Mouse (Mus musculus) heart, adult 9 months (tissue): ENCODE measurements at regions not wholly inside any gene's neighbourhood (a gene's known extent, or its start where the extent isn't known, plus 50 kb on each side); places are given as distances from the start of the nearest gene placed in this dataset.

Experiments used
- DNase-seq, 2 experiments: peaks; one replicate each; pipeline ENCODE4 v3.0.0; 2022; ENCODE audit warnings: low spot score in 2 of 2

DNA sequence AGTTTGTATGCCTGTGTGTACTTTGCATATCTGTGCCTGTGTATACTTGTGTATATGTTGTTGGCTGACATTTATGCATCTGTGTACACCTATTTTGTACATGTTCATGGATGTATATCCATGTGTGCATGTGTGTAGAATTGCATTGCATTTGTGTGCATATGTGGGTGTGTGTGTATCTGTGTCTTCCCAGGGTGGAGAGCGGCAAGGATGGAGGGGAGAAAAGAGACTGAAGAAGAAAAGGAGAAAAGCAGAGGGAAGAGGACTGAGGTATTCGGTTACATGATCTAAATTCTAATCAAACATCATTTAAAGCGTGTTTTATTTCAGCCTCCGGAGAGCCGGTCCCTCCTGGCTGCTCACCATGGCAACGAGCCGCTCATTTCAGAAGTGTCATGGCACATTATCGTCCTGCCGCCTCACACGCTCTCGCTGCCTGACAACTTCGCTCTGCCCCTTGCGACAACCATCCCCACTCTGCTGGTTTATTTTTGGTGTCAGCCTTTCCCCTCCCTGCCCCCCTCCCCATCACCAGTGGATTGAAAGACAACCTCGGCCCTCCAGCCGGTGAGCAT is 58.6 kb downstream of the Mrm1 start:
- DNase-seq: no peak

DNA sequence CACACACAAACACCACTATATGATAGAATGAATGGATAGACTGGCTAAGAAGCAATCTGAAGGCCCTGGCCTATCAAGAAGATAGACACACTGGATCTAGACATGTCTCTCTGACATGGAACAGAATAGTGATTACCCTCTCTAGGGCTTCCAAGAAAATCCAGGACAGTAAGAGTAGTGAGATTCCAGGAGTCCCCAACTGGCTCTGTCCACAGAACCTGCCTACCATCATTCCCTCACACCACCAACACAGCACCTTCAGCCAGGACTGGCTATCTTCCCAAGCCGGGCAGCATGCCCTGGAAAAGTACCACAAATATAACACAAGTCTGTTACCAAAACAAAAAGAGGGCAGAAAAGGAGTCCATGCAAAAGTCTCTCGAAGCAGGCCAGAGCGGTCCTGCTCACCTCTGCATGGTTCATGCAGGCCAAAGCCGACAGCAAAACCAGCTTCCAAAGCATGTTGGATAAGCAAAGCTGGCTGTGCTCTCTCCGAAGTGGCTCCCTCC is 59.8 kb downstream of the Mrm1 start:
- DNase-seq: peak; percentile 37 to 67

DNA sequence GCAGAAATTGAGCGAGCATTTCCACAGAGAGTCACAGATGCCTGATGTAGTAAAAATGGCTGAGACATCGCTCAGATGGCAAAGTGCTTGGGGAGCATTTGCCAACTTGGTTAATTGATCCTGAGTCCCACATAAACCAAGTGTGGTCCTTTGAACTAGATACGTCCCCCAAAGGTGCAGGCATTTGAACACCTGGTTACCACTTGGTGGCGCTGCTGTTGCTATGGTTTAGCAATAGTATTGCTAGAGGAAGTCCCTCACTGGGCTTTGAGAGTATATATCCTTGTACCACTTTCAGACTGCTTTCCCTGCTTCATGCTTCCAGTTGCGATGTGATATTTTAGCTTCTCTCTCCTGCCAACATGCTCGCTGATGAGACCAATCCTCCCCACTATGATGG is 67.3 kb downstream of the Mrm1 start:
- no peak for DNase-seq

DNA sequence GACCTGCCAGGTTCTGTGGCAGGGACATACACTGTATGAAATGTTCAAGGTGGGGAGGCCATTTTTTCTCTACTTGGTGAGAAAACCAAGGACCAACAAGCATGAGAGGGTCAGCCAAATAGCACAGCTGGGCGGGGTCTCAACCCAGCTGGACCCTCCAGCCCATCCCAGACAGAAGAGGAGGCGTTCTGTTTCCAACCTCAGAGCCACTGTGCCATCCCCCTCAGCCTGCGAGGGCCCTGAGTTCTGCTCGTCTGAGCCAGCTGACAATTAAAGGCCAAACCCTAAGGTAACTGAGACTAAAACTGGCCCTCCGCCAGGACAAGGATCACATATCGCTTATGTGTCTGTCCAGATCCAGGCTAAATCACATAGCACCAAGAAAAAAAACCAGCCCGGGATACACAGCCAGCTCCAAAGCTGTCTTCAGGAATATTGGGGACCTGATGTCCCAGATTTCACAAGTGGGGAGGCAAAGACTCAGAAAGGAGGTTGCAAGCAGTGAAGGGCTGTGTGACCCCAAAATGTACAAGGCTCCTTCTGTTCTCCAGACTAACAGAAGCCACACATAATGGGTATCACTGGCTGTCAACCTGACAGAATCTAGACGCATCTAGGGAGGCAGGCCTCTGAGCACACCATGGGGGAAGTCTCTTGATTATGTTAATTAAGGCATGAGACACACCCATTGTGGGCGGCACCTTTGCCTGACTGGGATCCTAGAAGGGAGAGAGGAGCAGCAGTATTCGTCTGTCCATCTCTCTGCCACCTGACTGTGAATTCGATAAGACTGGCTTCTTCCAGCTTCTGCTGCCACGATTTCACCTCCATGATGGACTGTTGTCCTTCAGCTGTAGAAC is 69.6 kb downstream of the Mrm1 start:
- no peak for DNase-seq

DNA sequence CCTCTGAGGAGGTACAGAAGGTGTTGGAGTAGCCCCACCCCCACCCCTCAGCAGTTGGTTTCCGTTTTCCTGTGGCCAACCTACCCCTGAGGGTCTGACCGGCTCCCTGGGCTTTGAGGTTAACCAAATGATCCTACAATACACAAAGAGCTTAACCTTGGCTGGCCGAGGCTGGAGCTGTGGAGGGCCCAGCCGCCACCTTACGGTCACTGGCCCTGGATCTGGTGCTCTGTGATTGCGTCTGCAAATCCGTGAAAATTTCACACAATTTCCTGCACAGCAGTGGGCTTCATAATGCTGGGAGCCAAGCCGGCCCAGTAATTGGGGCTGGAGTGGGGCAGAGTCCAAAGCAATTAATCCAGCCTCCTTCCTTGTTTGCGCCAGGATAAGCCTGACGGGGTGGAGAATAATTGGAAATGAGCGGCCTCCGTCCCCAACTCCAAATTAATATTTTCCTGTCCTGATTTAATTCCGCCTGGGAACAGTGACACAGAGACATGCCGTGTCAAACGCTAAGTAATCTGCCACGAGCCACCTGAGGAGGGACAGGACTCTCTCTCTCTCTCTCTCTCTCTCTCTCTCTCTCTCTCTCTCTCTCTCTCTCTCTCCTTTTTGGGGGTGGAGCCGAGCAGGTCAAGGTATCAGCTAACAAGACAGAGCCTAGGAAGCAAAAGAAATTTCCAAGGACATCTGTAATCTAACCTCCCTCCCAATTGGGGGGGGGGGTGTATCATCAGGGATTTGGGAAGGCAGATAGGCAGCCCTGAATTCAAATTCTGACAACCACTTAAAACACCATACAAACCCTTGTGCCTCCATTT is 80.3 kb downstream of the Mrm1 start:
- no peak for DNase-seq

GRCm38 (mm10) chr11:84738128-84738527 is 81.2 kb downstream of the Mrm1 start:
- no peak for DNase-seq

- no peak for DNase-seq
Observed at GRCm38 (mm10) chr11:84731890-84732289, 87.4 kb downstream of the Mrm1 start.

GRCm38 (mm10) chr11:84730218-84730617 is 89.1 kb downstream of the Mrm1 start:
- DNase-seq: no peak

DNA sequence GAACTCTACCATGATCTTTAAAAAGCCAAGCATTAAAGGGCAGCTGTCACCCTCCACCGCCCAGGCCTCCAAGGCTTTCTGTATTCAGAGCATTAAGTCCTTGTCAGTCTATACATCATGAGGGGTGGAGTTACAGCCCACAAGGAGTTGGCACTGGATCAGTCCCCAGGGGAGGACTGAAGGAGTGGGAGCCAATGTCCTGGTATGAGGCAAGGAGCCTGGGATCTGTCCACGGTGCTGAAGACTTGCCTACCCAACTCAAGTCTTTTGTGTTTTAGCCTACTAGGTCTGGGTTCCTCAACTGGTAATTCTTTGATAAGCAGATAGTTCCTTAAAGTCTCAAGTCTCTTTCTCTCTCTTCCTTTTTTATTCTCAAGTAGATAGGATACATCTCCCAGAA is 90.1 kb downstream of the Mrm1 start:
- no peak for DNase-seq

DNA sequence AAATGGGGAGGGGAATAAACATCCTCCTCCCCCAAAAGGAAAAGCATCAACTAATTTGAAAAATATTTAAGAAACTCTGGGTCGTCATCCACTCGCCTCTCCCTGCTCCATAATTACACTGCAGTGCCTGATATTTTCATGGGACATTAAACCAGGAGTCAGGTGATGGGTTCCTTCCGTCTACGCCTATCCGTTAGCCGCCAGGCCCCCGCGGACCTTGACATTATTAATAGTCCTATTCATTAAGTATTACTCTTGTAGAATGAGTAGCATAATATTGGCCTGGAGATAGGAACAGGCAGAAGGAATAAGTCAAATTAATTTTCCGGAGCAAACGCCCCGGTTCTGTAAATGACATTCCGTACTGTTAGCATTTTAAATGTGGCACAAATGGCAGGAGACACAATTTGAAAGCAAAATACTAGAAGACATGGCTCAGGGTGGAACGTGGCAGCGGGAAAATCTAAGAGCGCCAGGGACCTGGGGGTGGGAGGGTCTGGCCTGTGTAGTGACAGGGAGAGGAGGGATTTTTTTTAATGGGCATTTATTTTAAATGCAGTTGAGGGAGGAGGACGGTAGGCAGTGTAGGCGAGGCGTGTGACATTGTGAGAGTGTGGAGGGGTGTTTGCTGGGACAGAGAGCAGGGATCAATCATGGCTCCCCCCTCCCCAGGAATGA is 93.2 kb downstream of the Mrm1 start:
- DNase-seq: no peak

DNA sequence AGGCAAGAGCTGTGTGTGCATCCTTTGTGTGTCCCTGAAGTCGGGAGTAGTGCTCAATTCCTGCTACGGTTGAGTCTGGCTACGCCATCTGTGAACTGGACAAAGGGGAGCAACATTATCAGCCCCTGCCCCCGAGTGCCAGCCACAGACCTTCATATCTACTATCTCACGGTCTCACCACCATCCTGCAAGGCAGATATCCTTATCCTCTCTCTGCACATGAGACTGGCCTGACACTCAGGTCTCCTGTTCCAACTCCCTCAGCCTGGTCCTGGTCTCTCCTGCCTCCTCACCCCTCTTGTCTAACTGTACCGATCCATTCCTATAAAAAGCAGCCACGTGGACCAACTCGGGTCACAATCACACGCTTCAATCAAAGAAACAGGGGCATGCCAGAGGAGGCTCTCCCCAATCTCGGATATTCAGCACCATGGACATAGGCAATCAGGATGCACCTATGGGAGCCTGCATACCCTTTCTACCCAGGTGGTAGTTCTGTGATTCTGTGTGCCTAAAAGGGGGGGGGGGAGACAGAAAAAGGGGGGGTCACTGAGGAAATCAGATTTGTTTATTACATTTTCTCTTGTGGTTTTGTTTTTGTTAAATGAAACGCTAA is 94.0 kb downstream of the Mrm1 start:
- DNase-seq: no peak

GRCm38 (mm10) chr11:84724080-84724479 is 95.2 kb downstream of the Mrm1 start:
- DNase-seq: no peak

- no peak for DNase-seq
Observed at GRCm38 (mm10) chr11:84722658-84723201, 96.6 kb downstream of the Mrm1 start.

DNA sequence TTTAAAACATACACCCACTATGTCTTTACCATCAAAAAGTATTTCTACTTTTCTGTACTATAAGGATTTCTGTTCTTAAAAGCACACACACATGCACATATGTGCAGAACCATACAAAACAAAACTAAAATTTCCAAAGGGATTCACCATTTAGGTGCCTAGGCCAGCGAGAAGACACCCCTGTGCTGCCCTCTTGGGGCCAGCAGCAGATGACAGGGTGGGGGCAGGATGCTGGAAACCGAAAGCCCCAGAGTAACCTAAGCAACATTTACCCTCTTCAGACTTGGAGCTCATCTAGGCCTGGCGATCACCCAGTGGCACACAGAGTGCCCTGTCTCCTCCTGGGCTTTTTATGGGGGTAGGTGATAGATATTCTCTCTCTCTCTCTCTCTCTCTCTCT is 97.3 kb downstream of the Mrm1 start:
- DNase-seq: no peak

- DNase-seq: no peak
Observed at GRCm38 (mm10) chr11:84721150-84721549, 98.2 kb downstream of the Mrm1 start.

DNA sequence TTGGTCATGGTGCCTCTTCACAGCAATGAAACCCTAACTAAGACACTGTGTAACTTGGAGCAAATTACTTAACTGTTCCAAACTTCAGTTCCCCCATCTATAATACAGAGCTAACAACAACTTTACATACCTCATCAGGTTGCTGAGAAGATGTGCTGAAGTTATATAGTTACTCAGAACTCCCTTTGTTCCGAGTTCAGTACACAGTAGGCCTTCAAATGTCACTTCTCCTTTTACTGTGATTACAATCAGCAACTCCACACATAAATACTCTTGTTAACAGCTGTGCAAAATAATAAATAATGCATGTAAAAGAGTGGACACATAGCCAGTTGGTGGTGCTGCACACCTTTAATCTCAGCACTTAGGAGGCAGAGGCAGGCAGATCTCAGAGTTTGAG is 99.5 kb downstream of the Mrm1 start:
- no peak for DNase-seq

GRCm38 (mm10) chr11:84712731-84713130 is 106.6 kb downstream of the Mrm1 start:
- DNase-seq: no peak

DNA sequence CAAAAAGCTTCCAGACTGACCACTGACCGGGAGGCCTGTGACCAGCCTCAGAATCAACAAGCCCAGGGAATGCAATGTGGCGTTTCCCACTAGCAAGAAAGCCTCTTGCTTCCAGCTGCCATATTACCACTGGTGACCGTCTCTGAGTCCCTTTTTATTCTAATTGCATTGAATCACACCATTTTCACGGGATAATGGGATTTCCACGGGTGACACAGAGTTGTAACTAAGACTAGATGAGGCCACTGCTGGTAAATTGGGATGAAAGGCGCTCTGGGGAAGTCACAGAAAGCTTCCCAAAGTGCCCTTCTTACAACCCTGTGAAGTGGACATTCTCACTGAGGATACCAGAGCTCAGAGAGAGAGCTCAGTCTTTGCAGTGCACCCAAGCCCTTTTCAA is 107.4 kb downstream of the Mrm1 start:
- no peak for DNase-seq

- DNase-seq: no peak
Observed at GRCm38 (mm10) chr11:84708222-84708730, 111.0 kb downstream of the Mrm1 start.

DNA sequence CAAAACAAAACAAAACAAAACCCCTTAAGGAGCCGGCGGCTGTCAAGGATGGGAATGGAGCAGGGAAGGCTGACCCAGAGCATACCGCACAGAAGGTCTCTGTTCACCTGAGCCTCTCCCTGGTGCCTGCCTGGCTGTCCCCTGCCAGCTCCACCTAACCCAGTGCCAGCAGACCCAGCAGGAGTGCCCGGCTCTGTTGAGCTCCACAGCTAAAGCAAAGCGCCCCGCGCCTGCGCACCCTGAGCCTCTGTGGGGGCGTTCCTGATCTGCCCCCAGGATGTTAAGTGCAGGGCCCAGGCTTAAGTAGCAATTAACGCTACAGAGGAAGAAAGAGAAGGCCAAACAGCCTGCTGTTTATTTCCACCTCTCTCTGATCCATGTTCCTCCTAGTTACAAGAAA is 111.5 kb downstream of the Mrm1 start:
- DNase-seq: no peak

DNA sequence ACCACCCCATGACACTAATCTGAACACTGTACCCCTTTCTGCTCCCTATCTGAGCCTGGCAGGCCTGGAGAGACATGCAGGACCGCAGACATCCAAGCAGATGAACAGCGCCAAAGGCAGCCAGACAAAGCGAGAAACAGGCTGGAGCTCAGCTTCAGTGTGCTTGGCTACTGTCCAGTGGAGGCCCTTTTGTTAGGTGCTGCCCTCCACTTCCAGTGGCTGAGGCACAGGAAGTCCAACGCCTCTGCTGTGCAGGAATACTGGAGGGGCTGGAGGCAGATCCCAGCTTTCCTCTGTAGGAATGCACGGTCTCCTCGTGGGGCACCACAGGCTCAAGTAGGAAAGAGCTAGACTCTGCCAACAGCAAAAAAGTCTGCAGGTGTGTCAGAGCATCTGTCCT is 112.6 kb downstream of the Mrm1 start:
- no peak for DNase-seq
